Mouse (Mus musculus): ENCODE data around the gene 3110040M04Rik. TPM values are rescaled to one million over a fixed set of nuclear protein-coding genes. Genes with fewer than 3 reads are reported as not detected.
"Not testable (repeated sequence)": the region's sequence is repeated elsewhere in the genome, so short reads cannot be mapped to it uniquely, and the experiment has no call there.

Gene 3110040M04Rik
- polyA plus RNA-seq, 1 experiment, result not detected

DNA sequence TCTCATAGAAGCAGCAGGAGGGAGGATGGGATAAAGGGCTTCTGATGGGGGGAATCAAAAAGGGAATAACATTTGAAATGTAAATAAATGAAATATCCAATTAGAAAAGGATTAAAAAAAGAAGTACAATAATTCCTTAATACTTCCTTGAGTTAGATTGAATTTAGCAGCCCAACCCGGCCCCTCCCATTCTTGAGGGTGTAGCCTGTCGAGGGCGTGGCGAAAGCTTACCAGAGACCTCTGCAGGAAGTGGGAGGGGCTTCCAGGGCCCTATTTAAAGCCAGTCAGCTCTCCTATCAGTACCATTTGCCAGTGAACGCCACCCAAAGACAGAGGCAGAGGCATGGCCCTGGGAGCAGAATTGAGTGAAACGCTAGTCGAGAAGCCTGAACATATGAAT is 11.8 kb upstream of the 3110040M04Rik start, which contains the start of gene Gm8947:
TSS of gene Gm8947 (plus strand) at position 302 of the 400 bp plus-strand sequence.
- DNase-seq (ENCODE audit: low read depth), result not testable (repeated sequence)

DNA sequence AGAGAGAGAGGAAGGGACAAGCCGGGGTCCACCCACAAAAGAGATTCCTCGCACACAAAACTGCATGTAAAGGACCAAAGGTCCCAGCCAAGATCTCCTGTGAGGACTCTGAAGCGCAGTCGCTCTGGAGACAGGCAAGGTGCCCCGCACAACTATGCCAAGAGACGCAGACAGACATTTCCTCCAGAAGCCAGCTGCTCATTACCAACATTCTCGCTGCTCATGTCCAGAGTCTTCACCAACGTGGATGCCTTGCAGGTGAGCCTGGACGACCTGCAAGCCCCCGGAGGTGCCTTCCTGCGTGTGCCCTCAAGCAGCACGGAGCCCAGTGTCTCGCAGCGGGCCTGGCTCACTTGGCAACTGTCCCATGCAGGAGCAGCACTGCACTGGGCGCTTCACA is 11.2 kb upstream of the 3110040M04Rik start:
- not testable (repeated sequence) for DNase-seq (ENCODE audit: low read depth)

- not testable (repeated sequence) for DNase-seq (ENCODE audit: low read depth)
Observed at GRCm38 (mm10) chr1:151195986-151196385, 7.9 kb upstream of the 3110040M04Rik start.

- DNase-seq (ENCODE audit: low read depth), result not testable (repeated sequence)
Observed at GRCm38 (mm10) chr1:151196690-151197089, 7.2 kb upstream of the 3110040M04Rik start.

GRCm38 (mm10) chr1:151198120-151198519 is 5.8 kb upstream of the 3110040M04Rik start, which contains the start of gene Gm47995:
Gene Gm47995 (plus strand): TSS chr1:151198448.
- DNase-seq (ENCODE audit: low read depth), result not testable (repeated sequence)

DNA sequence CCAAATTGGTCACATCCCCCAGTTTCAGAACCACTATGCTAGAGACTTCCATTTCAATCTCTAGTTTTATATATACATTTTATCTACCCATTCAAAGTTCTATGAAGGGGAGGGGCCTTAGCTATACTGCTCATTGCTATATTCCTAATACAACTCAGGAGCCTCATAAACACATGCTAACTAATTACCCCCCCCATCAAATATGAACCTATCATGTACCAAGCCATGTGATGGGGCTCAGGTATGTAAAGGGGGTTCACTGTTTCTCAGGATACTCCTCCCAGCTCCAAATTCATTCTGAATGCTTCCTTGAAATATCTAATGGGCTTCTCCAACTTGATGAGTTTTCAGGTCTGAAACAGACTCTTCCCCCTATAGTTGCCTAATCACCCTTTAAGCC is 3.3 kb upstream of the 3110040M04Rik start:
- DNase-seq (ENCODE audit: low read depth), result not testable (repeated sequence)

DNA sequence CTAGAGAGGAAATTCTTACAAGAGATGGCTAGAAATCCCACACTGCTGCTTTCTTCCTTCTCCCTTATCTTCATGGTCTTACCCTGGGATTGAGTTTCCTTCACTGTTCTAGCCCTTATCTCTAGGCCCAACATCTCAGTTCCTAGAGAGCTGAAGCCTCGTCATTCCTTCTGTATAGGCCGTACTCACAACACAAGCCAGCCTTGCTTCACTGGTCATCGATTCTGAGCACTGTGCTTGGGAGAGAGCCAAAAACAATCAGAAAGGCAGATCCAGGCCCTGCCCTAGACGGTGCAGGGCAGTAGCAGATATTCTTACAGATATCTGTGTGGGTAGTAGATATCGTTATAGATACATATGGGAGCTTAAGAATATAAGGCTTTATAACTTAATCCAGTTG is 1.1 kb upstream of the 3110040M04Rik start:
- not testable (repeated sequence) for DNase-seq (ENCODE audit: low read depth)

DNA sequence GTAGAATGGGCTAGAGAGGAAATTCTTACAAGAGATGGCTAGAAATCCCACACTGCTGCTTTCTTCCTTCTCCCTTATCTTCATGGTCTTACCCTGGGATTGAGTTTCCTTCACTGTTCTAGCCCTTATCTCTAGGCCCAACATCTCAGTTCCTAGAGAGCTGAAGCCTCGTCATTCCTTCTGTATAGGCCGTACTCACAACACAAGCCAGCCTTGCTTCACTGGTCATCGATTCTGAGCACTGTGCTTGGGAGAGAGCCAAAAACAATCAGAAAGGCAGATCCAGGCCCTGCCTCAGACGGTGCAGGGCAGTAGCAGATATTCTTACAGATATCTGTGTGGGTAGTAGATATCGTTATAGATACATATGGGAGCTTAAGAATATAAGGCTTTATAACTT is 4.6 kb downstream of the 3110040M04Rik start:
- not testable (repeated sequence) for DNase-seq (ENCODE audit: low read depth)

GRCm38 (mm10) chr1:151208944-151209343 is 5.0 kb downstream of the 3110040M04Rik start:
- DNase-seq (ENCODE audit: low read depth), result not testable (repeated sequence)

GRCm38 (mm10) chr1:151209824-151210355 is 6.0 kb downstream of the 3110040M04Rik start, which contains the start of gene Gm47996:
Gene Gm47996 (plus strand): TSS chr1:151210131.
- not testable (repeated sequence) for DNase-seq (ENCODE audit: low read depth)

DNA sequence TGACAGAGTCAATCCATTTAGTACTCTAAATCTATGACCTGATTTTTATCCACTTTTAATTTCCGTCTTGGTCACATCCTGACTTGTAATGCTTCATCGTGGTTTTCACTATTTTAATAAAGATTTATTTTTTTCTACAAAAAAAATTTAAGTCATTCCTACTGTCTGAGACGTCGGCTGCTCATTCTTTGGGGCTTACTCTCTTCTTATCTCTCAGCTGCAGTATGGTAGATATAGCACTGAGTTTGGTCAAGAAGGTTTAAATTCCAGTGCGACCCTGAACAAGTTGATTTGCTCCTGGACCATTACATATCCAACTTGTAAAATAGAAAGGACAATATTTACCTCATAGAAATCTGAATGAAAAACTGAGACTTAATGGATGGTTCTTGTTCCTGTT is 7.7 kb downstream of the 3110040M04Rik start:
- DNase-seq (ENCODE audit: low read depth), result not testable (repeated sequence)

GRCm38 (mm10) chr1:151214862-151215261 is 10.9 kb downstream of the 3110040M04Rik start:
- DNase-seq (ENCODE audit: low read depth), result no peak

- DNase-seq (ENCODE audit: low read depth), result no peak
Observed at GRCm38 (mm10) chr1:151215985-151216384, 12.1 kb downstream of the 3110040M04Rik start.

- DNase-seq (ENCODE audit: low read depth), result no peak
Observed at GRCm38 (mm10) chr1:151216417-151216816, 12.5 kb downstream of the 3110040M04Rik start.

- DNase-seq (ENCODE audit: low read depth), result no peak
Observed at GRCm38 (mm10) chr1:151219045-151219444, 15.1 kb downstream of the 3110040M04Rik start.

DNA sequence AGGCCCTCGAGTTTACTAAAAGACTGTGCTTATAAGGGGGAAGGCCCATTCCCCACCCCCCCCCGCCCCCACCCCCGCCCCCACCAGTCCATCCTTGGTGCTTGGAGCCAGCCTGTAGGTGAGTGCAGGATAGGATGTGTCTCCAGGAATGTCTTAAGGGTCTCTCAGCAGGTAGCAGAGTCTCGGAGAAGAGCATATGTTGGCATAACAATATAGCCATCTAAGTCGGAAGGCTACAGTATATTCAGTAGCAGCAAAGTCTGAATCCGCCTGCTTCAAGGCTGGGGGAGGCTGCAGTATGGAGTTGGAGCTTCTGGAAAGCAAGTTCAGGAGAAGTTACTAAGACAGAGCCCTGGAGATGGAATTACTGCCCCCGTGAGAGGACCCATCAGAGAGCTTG is 16.2 kb downstream of the 3110040M04Rik start:
- no peak for DNase-seq (ENCODE audit: low read depth)

DNA sequence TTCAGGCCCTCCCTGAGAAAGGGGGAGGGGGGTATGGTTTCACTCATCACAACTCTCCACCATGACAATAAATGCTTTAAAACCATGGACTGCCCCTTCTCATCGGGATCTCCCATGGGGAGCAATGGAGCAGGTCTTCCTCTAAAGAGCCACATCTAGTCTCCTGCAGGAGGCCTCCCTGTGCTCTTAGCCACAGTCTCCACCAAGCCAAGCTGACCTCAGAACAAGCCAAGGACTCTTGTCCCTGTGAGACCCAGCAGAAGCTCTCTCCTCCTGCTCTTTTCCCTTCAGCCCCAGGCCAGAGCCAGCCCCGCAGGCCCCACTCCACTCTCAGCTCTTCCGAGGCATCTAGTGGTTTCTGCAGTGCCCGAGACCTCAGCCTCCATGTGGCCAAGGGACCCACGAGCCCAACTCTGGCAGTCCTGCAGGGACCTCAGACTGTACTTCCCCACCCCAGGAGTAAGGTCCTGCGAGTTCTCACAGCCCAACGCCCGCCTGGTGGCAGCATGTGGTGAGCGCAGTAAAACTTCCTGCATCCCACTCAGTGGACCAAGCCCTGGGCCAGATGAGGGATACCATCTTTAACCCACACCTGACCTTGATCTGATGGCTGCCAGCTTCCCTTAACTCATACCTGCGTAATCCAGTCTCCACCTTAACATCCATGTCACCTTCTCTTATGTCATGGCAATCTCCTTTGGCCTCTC is 18.8 kb downstream of the 3110040M04Rik start:
- no peak for DNase-seq (ENCODE audit: low read depth)

DNA sequence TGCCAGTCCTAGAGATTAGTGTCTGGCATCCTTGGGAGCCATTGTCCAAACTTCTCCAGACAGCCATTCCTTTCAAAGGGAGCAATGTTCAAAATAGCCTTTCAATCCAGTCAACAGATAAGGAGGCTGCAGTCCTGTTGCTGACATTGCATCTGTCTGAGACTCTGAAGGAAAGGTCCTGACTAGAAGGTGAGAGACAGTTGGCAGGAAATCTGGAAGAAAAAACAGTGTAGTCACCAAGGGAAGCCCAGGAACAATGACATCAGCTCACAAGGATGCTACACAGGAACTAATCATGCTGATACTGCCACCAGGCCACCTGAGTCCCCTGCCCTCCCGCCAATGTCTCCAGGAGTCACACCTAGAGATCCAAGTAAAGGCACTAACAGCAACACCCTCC is 19.5 kb downstream of the 3110040M04Rik start:
- DNase-seq (ENCODE audit: low read depth), result no peak

DNA sequence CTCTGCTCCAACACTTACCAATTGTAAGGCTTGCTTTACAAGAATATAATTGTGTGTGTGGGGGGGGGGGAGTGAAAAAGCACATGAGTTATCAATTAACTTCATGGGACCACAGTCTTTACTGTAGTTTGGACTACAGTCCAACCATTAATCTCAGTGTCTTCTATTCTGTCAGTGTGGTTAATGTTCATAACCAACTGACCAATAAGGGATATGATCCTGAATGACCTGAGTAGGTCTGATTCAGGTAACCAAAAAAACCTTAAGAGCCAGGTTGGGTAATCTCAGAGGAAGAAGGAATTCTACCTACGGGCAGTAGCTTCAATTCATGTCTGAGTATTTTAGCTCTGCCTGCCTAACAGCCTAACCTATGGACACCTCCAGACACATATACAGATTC is 20.6 kb downstream of the 3110040M04Rik start:
- no peak for DNase-seq (ENCODE audit: low read depth)

DNA sequence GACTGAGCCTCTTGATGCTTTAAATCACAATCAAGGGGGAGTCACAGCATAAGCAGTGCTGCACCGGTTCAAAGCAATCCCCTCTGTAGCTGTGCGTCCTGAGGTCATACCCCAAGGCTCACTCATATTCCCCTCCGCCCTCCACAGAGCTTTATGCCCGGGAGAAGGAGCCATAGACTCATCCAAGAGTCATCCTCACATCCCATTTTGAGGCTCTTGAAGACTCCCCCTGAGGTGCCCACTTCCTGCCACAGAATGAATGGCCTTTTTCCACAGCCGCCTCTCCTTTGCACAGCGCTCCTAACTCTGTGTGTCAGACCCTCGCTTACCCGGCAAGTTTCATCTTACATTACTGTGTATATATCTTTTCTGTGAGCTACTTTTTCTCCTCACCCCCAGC is 23.6 kb downstream of the 3110040M04Rik start:
- DNase-seq (ENCODE audit: low read depth), result no peak

GRCm38 (mm10) chr1:151228320-151228989 is 24.5 kb downstream of the 3110040M04Rik start:
- no peak for DNase-seq (ENCODE audit: low read depth)

DNA sequence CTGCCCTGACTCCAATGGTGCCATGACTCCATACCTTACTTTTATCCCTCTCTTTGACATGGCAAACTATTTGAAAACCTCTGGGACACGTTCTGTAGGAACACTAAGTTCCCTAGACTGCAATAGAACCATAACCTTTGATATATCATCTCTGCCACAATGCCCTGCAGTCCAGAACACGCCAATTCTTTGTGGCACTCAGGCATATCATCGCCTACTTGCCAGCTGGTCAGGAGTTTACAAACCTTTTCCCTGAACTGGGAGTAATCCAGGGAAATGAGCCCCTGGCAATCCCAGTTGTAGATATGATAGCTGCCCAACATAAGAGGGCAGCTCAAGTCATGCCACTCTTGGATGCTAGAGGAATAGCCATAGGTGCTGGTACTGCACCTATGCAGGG is 28.4 kb downstream of the 3110040M04Rik start:
- no peak for DNase-seq (ENCODE audit: low read depth)

GRCm38 (mm10) chr1:151233756-151234155 is 29.8 kb downstream of the 3110040M04Rik start:
- no peak for DNase-seq (ENCODE audit: low read depth)
